Mouse (Mus musculus) intestine, embryonic 16.5 days (tissue): ENCODE measurements around the gene Cdh23. TPM values are rescaled to one million over a fixed set of nuclear protein-coding genes. Genes with fewer than 3 reads are reported as not detected.

ENCODE experiments used
- ATAC-seq: fragments of 200-750 bp; cut with Nextera tagmentation; 2 replicates; pipeline ENCODE4 v1.8.0; 2017; ENCODE audit warnings: moderate TSS enrichment, moderate library complexity
- H3K27ac ChIP-seq: fragments of 300-500 bp; sonication (generic); 2 replicates; pipeline ENCODE4 v1.5.1; 2014; ENCODE audit warnings: mild to moderate bottlenecking, low read length
- H3K27me3 ChIP-seq: fragments of 300-500 bp; sonication (generic); replicated peaks from 2 replicates; pipeline ENCODE4 v1.6.1; 2014; ENCODE audit warnings: low read length, control low read depth, mixed read lengths; ENCODE audit not compliant: control insufficient read depth, insufficient read depth
- H3K36me3 ChIP-seq: fragments of 300-500 bp; sonication (generic); 2 replicates; pipeline ENCODE4 v1.6.1; 2014; ENCODE audit warnings: low read length, control low read depth; ENCODE audit not compliant: control insufficient read depth, insufficient read depth
- H3K4me1 ChIP-seq: fragments of 300-500 bp; sonication (generic); 2 replicates; pipeline ENCODE4 v1.6.1; 2014; ENCODE audit warnings: low read length, control low read depth, mixed read lengths; ENCODE audit not compliant: control insufficient read depth, insufficient read depth
- H3K4me2 ChIP-seq: fragments of 300-500 bp; sonication (generic); 2 replicates; pipeline ENCODE4 v1.6.1; 2014; ENCODE audit warnings: low read depth, low read length, control low read depth
- H3K4me3 ChIP-seq: fragments of 300-500 bp; sonication (generic); 2 replicates; pipeline ENCODE4 v1.5.1; 2014; ENCODE audit warnings: mild to moderate bottlenecking, low read length
- H3K9ac ChIP-seq: fragments of 300-500 bp; sonication (generic); 2 replicates; pipeline ENCODE4 v1.6.1; 2014; ENCODE audit warnings: low read depth, low read length
- H3K9me3 ChIP-seq: fragments of 300-500 bp; sonication (generic); 2 replicates; pipeline ENCODE4 v1.6.1; 2016; ENCODE audit warnings: low read length, control low read depth; ENCODE audit not compliant: control insufficient read depth
- WGBS: fragments of 180-500 bp; shearing (Covaris S2); extraction: QIAGEN DNeasy Blood & Tissue Kit; methylation state at CpG from one replicate; pipeline ENCODE4 v1.1.7; 2014; 5-methylcytosine and 5-hydroxymethylcytosine counted together
- polyA plus RNA-seq: library from polyadenylated mRNA; unstranded; fragments of >200 nt; fragmentation: Nextera tagmentation; extraction: Ambion mirVana; gene quantifications from 2 replicates; pipeline ENCODE4 v1.2.1, GENCODE M21; 2015

Gene Cdh23
- polyA plus RNA-seq, 1 experiment from 2014 or later: 0.33 TPM

GRCm38 (mm10) chr10:60689396-60689795 is 6.9 kb downstream of the Cdh23 start:
- Histone ChIP-seq H3K4me3 (no peak overlapping the region), H3K27ac (no peak overlapping the region), H3K4me2 (no peak overlapping the region), H3K9ac (no peak overlapping the region), H3K9me3 (no peaks in the 10 kb centered on the region), H3K27me3 (peaks cover 39% of the 10 kb centered on the region), H3K36me3 (no peaks in the 10 kb centered on the region), H3K4me1 (peaks cover 11% of the 10 kb centered on the region)
- 70% methylated on average over 4 of the region's 4 CpGs for WGBS
- no peak for ATAC-seq

- Histone ChIP-seq H3K27me3 (peaks cover 41% of the 10 kb centered on the region), H3K4me2 (peak overlapping the region; percentile 99), H3K27ac (no peak overlapping the region), H3K9ac (peak overlapping the region; percentile 70), H3K36me3 (no peaks in the 10 kb centered on the region), H3K4me3 (peak overlapping the region; percentile 65), H3K9me3 (no peaks in the 10 kb centered on the region), H3K4me1 (peaks cover 11% of the 10 kb centered on the region)
- WGBS: under 1% methylated on average over 75 of the region's 76 CpGs
- peak; percentile 82 for ATAC-seq
These were observed 9.1 kb downstream of the Cdh23 start for GRCm38 (mm10) chr10:60687011-60687776.

- H3K4me3 ChIP-seq: peak overlapping the region; percentile 65
- H3K4me1 ChIP-seq: peaks cover 11% of the 10 kb centered on the region
- peak overlapping the region; percentile 70 for H3K9ac ChIP-seq
- H3K4me2 ChIP-seq: peak overlapping the region; percentile 99
- no peaks in the 10 kb centered on the region for H3K36me3 ChIP-seq
- no peaks in the 10 kb centered on the region for H3K9me3 ChIP-seq
- peaks cover 41% of the 10 kb centered on the region for H3K27me3 ChIP-seq
- ATAC-seq: no peak
- WGBS: under 1% methylated on average over 37 of the region's 37 CpGs
- no peak overlapping the region for H3K27ac ChIP-seq
These were observed 9.7 kb downstream of the Cdh23 start for GRCm38 (mm10) chr10:60686641-60686975.

GRCm38 (mm10) chr10:60685764-60686640 is 10.3 kb downstream of the Cdh23 start:
- H3K27me3 ChIP-seq: peaks cover 41% of the 10 kb centered on the region
- H3K27ac ChIP-seq: no peak overlapping the region
- H3K4me2 ChIP-seq: peak overlapping the region; percentile 99
- H3K9ac ChIP-seq: no peak overlapping the region
- no peaks in the 10 kb centered on the region for H3K9me3 ChIP-seq
- no peak for ATAC-seq
- H3K4me1 ChIP-seq: peaks cover 11% of the 10 kb centered on the region
- WGBS: 6% methylated on average over 50 of the region's 50 CpGs
- peak overlapping the region; percentile 65 for H3K4me3 ChIP-seq
- H3K36me3 ChIP-seq: no peaks in the 10 kb centered on the region

GRCm38 (mm10) chr10:60678926-60679325 is 17.4 kb downstream of the Cdh23 start:
- no peak overlapping the region for H3K9ac ChIP-seq
- H3K4me1 ChIP-seq: no peaks in the 10 kb centered on the region
- H3K27me3 ChIP-seq: no peaks in the 10 kb centered on the region
- 83% methylated on average over 3 of the region's 3 CpGs for WGBS
- H3K9me3 ChIP-seq: no peaks in the 10 kb centered on the region
- H3K4me3 ChIP-seq: no peak overlapping the region
- ATAC-seq: no peak
- no peak overlapping the region for H3K4me2 ChIP-seq
- no peaks in the 10 kb centered on the region for H3K36me3 ChIP-seq
- no peak overlapping the region for H3K27ac ChIP-seq

- no peak overlapping the region for H3K9ac ChIP-seq
- no peaks in the 10 kb centered on the region for H3K36me3 ChIP-seq
- no peak overlapping the region for H3K27ac ChIP-seq
- H3K4me1 ChIP-seq: no peaks in the 10 kb centered on the region
- H3K4me2 ChIP-seq: no peak overlapping the region
- 63% methylated on average over 4 of the region's 4 CpGs for WGBS
- no peak for ATAC-seq
- H3K4me3 ChIP-seq: no peak overlapping the region
- H3K9me3 ChIP-seq: no peaks in the 10 kb centered on the region
- H3K27me3 ChIP-seq: no peaks in the 10 kb centered on the region
These were observed 19.0 kb downstream of the Cdh23 start for GRCm38 (mm10) chr10:60677319-60677718.

GRCm38 (mm10) chr10:60670166-60670565 is 26.1 kb downstream of the Cdh23 start:
- Histone ChIP-seq H3K4me2 (no peak overlapping the region), H3K9ac (no peak overlapping the region), H3K27me3 (no peaks in the 10 kb centered on the region), H3K36me3 (no peaks in the 10 kb centered on the region), H3K27ac (no peak overlapping the region), H3K4me3 (no peak overlapping the region), H3K9me3 (no peaks in the 10 kb centered on the region), H3K4me1 (no peaks in the 10 kb centered on the region)
- ATAC-seq: no peak
- 52% methylated on average over 8 of the region's 8 CpGs for WGBS

GRCm38 (mm10) chr10:60668591-60668990 is 27.7 kb downstream of the Cdh23 start:
- Histone ChIP-seq H3K27ac (no peak overlapping the region), H3K27me3 (no peaks in the 10 kb centered on the region), H3K36me3 (no peaks in the 10 kb centered on the region), H3K4me2 (no peak overlapping the region), H3K4me3 (no peak overlapping the region), H3K9ac (no peak overlapping the region), H3K4me1 (no peaks in the 10 kb centered on the region), H3K9me3 (no peaks in the 10 kb centered on the region)
- 86% methylated on average over 3 of the region's 3 CpGs for WGBS
- no peak for ATAC-seq

GRCm38 (mm10) chr10:60660986-60661385 is 35.3 kb downstream of the Cdh23 start:
- no peak for ATAC-seq
- Histone ChIP-seq H3K4me1 (no peaks in the 10 kb centered on the region), H3K27ac (no peak overlapping the region), H3K9ac (no peak overlapping the region), H3K4me3 (no peak overlapping the region), H3K27me3 (no peaks in the 10 kb centered on the region), H3K4me2 (no peak overlapping the region), H3K9me3 (no peaks in the 10 kb centered on the region), H3K36me3 (no peaks in the 10 kb centered on the region)
- WGBS: 80% methylated on average over 9 of the region's 9 CpGs
